Mouse (Mus musculus): ENCODE data around the gene Mcm2.

Mcm2 gene

GRCm38 (mm10) chr6:88926870-88927269 lies 28.3 kb upstream of the Mcm2 start:
- no peak for DNase-seq (ENCODE audit: low spot score in 2 of 2)

DNA sequence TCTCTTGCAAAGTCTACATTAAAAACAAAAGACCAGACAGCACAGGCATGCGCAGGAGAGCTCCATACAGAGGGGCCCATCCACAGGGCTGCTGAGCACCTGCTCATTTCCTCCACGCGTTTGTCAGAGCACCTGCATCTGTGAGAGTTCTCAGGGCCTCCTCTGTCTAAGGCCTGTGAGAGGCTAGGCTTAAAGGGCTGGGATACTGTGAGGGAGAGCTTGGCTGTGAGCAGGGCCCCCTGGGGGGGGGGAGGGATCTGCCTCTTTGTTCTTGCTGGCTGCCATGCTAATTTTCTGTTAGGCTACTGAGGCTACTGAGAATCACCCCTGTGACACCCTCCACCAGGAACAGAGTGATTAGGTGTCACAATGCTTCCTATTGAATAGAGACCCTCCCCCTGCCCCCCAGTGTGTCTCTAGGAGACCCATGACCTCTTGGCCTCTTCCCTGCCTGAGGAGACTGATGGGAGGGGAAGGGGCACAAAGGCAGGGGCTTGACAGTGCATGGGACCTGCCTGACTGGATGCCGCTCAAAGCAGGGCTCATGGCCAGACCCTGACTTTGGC lies 27.1 kb upstream of the Mcm2 start:
- no peak for DNase-seq (ENCODE audit: low spot score in 2 of 2)

DNA sequence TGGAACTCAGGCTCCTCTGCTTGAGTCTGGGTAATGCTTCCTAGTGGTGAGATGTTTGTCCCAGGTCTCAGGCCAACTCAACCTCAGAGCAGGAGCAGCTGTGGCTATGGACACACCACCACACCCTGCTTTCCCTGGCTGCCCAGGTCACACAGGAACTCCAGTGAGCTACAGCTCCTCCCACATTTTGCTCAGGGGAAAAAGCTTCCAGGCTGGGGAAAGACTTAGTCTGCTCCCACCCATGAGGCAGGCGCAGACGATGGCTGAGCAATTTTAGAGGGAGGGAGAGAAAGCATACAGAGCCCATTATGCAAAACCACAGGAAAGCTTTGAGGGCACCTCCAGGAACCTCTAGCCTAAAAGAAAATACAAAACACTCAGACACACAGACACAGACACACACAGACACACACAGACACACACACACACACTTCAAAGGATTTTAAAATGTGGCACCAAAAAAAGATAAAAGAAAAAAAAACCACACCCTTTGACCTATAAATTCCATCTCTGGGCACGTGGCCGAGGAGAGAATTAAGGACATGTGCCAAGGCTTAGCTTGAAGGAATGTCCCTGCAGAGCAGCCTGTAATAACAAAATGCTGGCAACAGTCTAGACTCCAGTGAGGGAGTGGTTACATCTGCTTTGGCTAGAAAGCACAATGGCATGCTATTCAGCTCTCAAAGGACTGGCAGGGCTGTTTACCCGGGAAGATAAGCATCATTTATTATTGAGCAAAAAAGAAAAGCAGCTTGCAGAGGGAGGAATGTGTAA lies 26.1 kb upstream of the Mcm2 start:
- no peak for DNase-seq (ENCODE audit: low spot score in 2 of 2)

GRCm38 (mm10) chr6:88918802-88919201 lies 20.2 kb upstream of the Mcm2 start:
- no peak for DNase-seq (ENCODE audit: low spot score in 2 of 2)

DNA sequence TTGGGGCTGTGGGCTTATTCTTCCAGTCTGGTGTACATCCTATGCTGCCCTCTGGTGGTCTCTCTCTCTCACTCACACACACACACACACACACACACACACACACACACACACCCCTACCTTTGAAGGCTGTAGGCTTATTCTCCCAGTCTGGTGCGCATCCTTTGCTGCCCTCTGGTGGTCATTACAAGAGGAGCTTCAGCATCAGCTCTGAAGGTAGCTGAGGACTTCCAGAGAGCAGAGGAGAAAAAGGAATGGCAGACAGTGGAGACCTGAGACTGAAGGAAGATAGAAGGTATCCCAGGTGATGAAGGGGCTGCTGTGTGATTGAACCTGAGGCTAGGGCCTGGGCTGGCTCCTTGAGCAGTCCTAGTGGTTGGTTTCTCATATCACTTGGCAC lies 17.6 kb upstream of the Mcm2 start:
- DNase-seq (ENCODE audit: low spot score in 2 of 2) = peak; percentile 28 to 57

DNA sequence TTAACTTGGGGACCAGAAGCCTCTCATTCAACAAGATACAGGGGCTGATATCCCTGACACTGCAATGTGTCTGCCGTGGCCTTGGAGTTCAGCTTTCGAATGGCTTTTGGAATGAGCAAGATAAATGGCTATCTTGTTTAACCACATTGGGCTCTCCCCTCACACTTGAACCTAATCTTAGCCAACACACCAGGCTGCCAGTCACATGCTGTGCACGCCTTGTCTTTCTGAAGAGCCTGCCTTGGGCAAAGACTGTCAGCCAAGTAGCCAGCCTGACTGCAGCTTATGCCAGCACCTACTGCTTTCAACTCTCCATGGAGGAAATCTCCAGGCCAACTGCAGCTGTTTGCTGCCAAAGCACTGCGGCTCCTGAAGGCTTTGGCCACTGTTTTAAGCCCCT lies 16.9 kb upstream of the Mcm2 start:
- DNase-seq (ENCODE audit: low spot score in 2 of 2) = peak; percentile 40 to 53

- no peak for DNase-seq (ENCODE audit: low spot score in 2 of 2)
Measured at GRCm38 (mm10) chr6:88914799-88915198, 16.2 kb upstream of the Mcm2 start.

DNA sequence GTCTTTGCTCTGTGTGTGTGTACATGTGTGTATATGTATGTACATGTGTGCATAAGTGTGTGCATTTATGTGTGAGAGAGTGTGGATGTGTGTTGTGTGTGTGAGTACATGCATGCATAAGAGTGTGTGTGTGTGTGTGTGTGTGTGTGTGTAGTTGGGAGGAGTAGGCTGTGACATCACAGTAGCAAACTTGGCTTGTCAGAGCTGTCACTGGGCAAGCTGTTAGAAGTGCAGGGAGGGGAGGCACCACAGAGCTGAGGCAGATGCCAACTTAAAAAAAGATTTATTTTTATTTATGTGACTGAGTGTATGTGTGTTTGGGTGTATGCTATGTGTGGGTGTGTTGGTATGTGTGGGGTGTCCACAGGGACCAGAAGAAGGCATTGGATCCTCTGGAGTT lies 14.9 kb upstream of the Mcm2 start:
- DNase-seq (ENCODE audit: low spot score in 2 of 2) = no peak

- DNase-seq (ENCODE audit: low spot score in 2 of 2) = no peak
Measured at GRCm38 (mm10) chr6:88913022-88913421, 14.4 kb upstream of the Mcm2 start.

- DNase-seq (ENCODE audit: low spot score in 2 of 2) = no peak
Measured at GRCm38 (mm10) chr6:88909151-88909550, 10.6 kb upstream of the Mcm2 start.

GRCm38 (mm10) chr6:88906369-88907108 lies 8.0 kb upstream of the Mcm2 start:
- peak; percentile 36 to 55 for DNase-seq (ENCODE audit: low spot score in 2 of 2)

GRCm38 (mm10) chr6:88905042-88905441 lies 6.5 kb upstream of the Mcm2 start:
- DNase-seq (ENCODE audit: low spot score in 2 of 2) = no peak

GRCm38 (mm10) chr6:88904456-88904974 lies 5.9 kb upstream of the Mcm2 start:
- DNase-seq (ENCODE audit: low spot score in 2 of 2) = no peak

GRCm38 (mm10) chr6:88903708-88904107 lies 5.1 kb upstream of the Mcm2 start:
- DNase-seq (ENCODE audit: low spot score in 2 of 2) = no peak

DNA sequence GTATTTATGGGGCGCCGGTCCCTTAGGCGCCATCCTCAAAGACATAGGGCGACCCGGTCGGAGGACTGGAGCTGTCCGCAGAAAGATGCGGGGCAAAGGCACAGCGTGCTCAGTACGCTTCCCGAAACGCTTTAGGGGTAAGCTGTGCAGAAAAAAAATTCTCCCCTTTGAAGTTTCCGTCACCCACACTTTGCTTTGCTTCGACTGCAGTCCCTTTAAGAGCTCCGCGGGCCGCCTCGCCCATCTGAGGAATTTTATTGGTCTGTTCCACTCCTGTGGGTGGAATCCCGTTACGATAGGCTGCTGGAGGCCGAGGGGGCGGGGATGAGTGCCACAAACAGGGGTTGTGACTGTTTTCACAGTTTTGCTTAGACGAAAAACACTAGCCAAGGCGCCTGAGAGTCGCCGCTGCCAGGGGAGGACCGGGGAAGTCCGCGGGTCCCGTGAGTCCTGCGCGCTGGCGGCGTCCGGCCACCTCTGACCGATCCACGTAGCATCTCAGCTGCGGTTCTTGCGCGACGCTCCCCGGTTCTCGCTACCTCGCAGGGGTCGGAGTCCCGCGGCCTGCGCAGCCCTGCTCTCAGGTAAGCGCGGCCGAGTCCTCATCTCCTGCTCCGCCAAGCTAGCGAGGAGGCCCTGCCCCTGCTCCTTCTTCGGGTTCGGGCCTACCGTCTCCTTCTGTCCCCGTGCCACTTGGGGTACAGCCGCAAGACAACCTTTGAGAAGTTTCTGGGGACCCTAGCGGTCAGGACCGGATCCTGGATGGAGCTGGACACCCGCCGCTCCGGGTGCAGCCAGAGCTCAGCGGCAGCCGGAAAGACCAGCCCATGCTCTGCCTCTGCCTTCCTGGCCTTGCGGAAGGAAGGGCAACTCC lies 3.6 kb upstream of the Mcm2 start, which contains the start of gene Tpra1:
Gene Tpra1, plus strand, starts transcription at position 305 of the 874 bp plus-strand sequence.
- DNase-seq (ENCODE audit: low spot score in 2 of 2) = peak; percentile 88 to 89

DNA sequence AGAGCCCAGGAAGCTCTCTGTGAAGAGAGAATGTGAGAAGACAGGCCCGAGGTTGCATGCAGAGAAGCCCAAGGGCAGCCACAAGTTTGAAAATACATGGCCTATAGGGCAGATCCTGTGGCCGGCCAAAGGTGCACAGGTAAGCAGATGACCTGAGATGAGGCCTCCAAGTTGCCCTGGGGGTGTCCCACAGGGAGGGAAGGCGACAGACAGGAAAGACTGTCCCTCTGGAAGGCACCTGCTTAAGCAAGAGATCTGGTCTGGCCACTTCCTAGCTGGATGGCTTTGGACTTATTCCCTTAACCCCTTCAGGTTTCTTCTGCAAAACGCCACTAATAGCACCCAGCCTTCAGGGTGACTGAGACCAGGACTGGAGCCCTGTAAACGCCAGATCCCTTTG lies 2.9 kb upstream of the Mcm2 start:
- DNase-seq (ENCODE audit: low spot score in 2 of 2) = no peak

- no peak for DNase-seq (ENCODE audit: low spot score in 2 of 2)
Measured at GRCm38 (mm10) chr6:88899628-88900027, 1.0 kb upstream of the Mcm2 start.

DNA sequence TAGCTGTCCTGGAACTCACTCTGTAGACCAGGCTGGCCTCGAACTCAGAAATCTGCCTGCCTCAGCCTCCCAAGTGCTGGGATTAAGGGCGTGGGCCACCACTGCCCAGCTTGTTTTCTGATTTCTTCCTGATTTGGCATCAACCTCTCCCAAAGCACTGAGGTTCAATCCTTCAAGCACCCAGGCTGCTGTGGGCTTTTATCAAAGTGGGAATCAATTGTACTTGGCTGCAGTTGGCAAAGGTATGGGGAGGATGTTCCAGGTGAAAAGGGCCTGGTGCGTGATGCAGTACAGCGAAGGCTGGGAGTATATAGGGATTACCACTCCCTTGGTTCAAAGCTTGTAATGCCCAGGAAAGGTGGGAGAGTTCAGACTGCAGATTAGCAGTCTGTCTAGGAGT lies 506 bp upstream of the Mcm2 start:
- DNase-seq (ENCODE audit: low spot score in 2 of 2) = no peak

DNA sequence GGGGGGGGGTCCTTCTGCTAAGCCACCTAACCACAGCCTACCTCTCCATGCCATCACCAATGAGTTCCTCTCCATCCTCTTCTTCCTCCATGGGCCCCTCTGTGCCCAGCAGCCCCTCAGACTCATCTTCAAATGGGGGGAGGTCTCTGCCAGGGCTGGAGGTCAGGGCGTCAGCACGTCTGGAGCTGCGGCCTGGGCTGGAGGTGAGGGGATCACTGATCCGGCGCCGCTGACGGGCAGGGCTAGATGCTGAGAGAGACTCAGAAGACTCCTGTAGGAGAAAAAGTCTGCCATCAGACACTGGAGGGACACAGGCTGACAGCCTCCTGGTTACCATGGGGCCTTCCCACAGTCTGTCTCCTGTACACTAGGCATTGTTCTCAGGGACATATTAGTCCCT lies 1.3 kb downstream of the Mcm2 start:
- DNase-seq (ENCODE audit: low spot score in 2 of 2) = no peak

DNA sequence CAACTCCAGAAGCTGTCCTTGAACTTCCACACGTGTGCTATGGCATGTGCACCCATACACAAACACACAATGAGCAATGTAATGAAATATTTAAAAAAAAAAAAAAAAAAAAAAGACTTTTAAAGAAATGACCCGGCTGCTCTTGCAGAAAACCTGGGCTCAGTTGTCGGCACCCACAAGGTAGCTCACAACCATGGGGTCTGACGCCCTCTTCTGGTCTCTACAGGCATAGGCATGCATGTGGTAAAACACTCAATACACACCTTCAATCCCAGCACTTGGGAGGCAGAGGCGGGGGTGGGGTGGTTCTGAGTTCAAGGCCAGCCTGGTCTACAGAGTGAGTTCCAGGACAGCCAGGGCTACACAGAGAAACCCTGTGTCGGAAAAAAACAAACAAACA lies 2.6 kb downstream of the Mcm2 start:
- DNase-seq (ENCODE audit: low spot score in 2 of 2) = no peak

DNA sequence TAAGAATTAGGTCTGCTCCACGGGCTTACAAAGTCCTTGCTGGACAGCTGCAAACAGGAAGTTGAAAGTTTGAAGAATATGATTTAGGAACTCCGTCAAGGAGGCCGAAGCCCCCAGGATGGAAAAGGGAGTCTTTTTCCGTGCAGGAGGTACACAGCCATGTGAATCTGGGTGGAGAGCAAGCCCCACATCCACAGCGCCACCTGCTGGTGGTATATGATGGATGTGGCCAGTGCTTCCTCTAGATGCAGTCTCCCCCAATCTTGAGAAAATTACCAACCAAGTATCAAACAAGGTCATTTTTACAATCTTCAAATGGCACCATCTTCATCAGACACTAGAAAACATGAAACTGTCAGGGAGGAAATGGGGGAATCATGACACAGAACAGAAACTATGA lies 5.0 kb downstream of the Mcm2 start:
- DNase-seq (ENCODE audit: low spot score in 2 of 2) = peak; percentile 39 to 65

DNA sequence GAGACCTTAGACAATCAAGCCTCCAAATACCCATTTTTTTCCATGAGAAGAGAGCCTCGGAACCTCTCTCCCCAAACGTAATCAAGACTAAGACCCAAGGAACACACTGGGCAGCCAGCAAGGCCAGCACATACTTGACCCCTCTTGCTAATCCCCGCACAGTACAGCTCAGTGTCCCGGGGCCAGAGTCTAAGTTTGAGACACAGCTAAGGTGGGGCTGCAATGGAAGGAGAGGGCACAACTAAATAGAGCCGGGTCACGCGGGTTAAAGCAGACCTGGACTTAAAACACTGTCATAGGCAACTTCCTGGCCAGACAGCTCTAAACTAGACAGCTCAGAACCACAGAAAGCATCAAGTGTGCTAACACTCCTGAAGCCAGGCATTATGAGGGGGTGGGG lies 7.7 kb downstream of the Mcm2 start:
- no peak for DNase-seq (ENCODE audit: low spot score in 2 of 2)
